Mouse (Mus musculus): ENCODE measurements around the gene Gm9821.

Gene Gm9821

DNA sequence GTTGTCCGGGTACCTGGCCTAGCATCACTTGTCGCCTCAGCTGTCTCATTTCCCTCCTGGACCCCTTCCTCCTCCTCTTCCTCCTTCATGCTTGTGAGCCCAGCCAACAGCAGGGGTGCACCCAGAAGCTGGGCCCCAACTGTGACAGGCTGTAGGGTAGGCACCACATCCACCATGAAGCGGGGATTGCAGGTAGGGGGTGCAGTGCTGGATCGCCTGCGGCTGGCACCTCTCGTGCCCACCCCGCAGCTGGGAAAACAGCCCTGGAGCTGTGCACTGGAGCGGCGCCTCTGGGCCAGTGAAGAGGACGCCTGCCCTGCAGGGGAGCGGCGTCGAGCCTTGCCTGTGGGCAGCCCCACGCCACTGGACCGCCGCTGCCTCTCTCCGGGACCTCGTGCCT, at the start of gene Gm9821:
Gene Gm9821, plus strand, starts transcription at position 221 of the 400 bp plus-strand sequence.
- TF ChIP-seq GATA4 (IDR thresholded peaks at IDR 0.05; ENCODE audit: insufficient replicate concordance, low read length): no peak

DNA sequence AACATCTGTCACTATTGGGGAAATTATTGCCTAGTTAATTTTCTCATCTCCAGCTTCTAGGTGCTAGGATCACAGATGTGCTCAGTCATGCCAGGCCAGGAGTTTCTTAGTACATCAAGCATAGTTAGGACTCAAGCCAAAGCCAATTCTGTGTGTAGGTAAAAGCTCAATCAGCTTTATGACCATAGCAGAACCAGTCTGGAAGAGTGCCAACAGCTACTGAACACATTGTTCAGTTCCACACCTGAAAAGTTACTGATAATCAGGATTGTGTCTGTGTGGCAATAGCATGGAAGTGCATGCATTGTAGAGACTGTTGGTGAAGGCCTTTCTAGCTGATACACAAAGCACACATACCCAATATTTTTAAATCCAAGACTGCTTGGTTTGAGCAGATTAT, 47.5 kb upstream of the Gm9821 start:
- no peak for TF ChIP-seq GATA4 (IDR thresholded peaks at IDR 0.05; ENCODE audit: insufficient replicate concordance, low read length)

GRCm38 (mm10) chr2:91899141-91899540, 46.4 kb upstream of the Gm9821 start:
- TF ChIP-seq GATA4 (IDR thresholded peaks at IDR 0.05; ENCODE audit: insufficient replicate concordance, low read length): no peak

DNA sequence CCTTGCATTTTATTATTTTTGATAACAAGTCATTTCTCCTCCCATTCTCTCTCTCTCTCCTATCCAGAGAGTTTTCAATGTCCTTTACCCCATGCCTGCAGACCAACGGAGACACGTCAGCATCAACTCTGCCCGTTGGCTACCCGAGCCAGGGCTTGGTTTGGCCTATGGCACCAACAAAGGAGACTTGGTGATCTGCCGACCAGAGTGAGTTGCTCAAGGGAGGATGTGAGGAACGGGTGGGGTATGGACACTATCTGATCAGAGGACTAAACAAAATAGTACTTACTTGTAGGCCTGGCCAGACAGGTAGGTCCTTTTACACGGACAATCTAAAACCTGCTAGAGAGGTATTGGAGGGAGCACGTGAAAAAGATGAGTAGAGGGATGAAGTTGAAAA, 45.1 kb upstream of the Gm9821 start:
- no peak for TF ChIP-seq GATA4 (IDR thresholded peaks at IDR 0.05; ENCODE audit: insufficient replicate concordance, low read length)

DNA sequence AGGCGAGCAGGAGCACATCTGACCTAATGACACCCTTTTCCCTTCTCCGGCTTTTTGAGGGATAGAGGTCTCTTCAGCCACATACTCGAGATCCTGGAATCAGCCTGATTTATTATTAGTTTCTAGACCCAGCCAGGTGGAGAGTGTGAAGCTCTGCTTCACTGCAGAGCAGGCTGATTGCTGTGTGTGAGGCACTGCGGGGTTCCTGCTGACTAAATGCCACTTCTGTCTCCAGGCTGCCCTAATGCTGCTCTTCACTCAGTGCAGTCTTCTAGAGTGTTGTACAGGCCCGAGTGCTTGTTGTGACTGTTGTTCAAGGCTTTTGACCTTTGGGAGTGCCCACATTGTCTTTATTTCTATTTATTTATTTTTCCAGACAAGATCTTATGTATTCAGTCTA, 43.2 kb upstream of the Gm9821 start:
- no peak for TF ChIP-seq GATA4 (IDR thresholded peaks at IDR 0.05; ENCODE audit: insufficient replicate concordance, low read length)

GRCm38 (mm10) chr2:91903171-91903925, 42.2 kb upstream of the Gm9821 start:
- TF ChIP-seq GATA4 (IDR thresholded peaks at IDR 0.05; ENCODE audit: insufficient replicate concordance, low read length): no peak

- no peak for TF ChIP-seq GATA4 (IDR thresholded peaks at IDR 0.05; ENCODE audit: insufficient replicate concordance, low read length)
Observed at GRCm38 (mm10) chr2:91904618-91905307, 40.7 kb upstream of the Gm9821 start.

- no peak for TF ChIP-seq GATA4 (IDR thresholded peaks at IDR 0.05; ENCODE audit: insufficient replicate concordance, low read length)
Observed at GRCm38 (mm10) chr2:91906141-91906540, 39.4 kb upstream of the Gm9821 start.

GRCm38 (mm10) chr2:91912616-91913015, 32.9 kb upstream of the Gm9821 start:
- TF ChIP-seq GATA4 (IDR thresholded peaks at IDR 0.05; ENCODE audit: insufficient replicate concordance, low read length): no peak

DNA sequence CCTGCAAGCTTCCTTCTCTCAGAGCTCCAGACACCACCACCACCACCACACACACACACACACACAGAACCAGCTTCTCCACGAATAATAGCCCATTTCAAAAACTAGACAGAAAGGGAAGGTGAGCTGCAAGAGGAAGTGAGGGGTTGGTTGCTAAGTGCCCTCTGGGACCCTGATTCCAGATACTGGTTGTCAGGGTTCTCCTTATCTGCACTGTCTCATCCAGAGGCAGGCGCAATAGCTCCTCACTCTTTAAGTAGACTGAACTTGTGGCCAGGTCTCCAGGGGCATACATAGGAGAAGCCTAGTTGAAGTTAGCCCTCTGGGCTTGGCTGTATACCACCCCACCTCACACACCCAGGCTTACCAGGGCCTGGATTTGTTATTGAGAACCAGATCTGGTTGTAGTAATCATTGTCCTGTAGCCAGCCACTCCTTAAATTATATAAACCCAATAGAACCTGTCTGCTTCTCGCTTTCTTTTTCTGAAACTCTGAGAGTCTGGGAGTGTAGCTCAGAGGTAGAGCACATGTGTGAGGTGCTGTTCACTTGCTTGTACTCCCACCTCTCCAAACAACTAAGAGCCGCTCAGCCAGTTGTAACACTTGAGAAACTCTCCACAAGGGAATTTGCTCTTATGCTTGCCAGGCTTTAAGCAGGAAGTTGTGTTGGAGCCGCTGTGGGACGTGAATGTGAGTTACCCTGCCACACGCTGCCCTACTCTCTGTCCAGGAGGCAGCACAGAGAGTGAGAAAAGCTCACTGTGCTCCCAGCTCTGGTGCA, 32.0 kb upstream of the Gm9821 start:
- TF ChIP-seq GATA4 (IDR thresholded peaks at IDR 0.05; ENCODE audit: insufficient replicate concordance, low read length): no peak

DNA sequence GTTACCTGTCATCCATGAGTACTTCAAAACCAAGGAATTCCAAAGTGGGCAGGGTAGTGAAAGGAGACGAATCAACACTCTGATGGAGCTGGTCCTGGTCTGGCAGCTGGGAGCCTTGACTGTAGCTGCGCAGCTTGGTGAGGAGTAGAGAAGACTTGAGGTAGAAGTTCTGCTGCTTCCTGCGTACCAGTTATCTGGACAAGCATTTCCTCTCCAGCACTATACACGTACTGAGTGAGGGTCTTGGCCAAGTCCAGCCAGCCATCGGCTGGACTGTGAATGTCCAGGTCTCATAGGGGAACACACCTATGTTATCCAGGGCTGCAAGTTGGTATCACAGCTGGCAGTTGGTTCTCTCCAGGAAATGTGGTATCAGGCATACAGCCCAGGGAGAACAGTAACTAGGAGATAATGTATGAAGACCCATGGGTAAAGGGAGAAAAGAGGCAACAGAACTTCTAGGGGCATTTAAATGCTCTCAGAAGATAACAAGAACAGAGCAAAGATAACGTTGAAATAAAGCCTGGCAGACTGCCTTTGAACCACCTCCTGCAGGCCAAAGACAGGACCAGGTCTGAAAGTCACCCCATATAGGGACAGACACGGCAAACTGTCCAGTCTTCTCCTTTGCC, 29.0 kb upstream of the Gm9821 start:
- no peak for TF ChIP-seq GATA4 (IDR thresholded peaks at IDR 0.05; ENCODE audit: insufficient replicate concordance, low read length)

DNA sequence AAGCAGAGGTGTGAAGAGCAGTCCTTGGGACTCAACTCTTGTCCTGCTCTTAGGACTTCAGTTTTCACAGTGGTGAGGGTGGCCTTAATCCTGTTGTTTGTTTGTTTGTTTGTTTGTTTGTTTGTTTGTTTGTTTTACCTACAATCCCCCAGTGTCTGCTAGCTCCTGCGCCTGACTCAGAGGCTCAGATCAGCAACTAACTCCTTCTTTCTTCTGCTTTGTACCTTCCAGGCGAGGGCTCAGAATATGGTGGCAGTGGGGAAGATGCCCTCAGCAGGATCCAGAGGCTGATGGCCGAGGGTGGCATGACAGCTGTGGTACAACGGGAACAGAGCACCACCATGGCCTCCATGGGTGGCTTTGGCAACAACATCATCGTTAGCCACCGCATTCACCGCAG, 28.4 kb upstream of the Gm9821 start:
- no peak for TF ChIP-seq GATA4 (IDR thresholded peaks at IDR 0.05; ENCODE audit: insufficient replicate concordance, low read length)

- no peak for TF ChIP-seq GATA4 (IDR thresholded peaks at IDR 0.05; ENCODE audit: insufficient replicate concordance, low read length)
Observed at GRCm38 (mm10) chr2:91920130-91920529, 25.4 kb upstream of the Gm9821 start.

- no peak for TF ChIP-seq GATA4 (IDR thresholded peaks at IDR 0.05; ENCODE audit: insufficient replicate concordance, low read length)
Observed at GRCm38 (mm10) chr2:91921181-91921789, 24.2 kb upstream of the Gm9821 start.

Data from liver, adult (tissue).